Mouse (Mus musculus): ENCODE data around the gene Pmvk. TPM values are rescaled to one million over a fixed set of nuclear protein-coding genes. Genes with fewer than 3 reads are reported as not detected.

The Pmvk gene
- polyA plus RNA-seq, 1 experiment, result 71.0 TPM

GRCm38 (mm10) chr3:89484766-89485524, 30.6 kb downstream of the Pmvk start:
- H3K4me1 ChIP-seq (ENCODE audit: control insufficient read depth, insufficient read depth, low read length), result no peaks in the 10 kb centered on the region
- 19% methylated on average over 24 of the region's 24 CpGs for WGBS
- no peaks in the 10 kb centered on the region for H3K27me3 ChIP-seq (ENCODE audit: control insufficient read depth, insufficient read depth, low read length)
- TF ChIP-seq POLR2A (IDR thresholded peaks at IDR 0.05; ENCODE audit: borderline replicate concordance, insufficient read depth, low read length), result no peak
- peak; percentile 79 for TF ChIP-seq CTCF (IDR thresholded peaks at IDR 0.05; ENCODE audit: borderline replicate concordance, insufficient read depth, low read depth, low read length)
- H3K27ac ChIP-seq (ENCODE audit: insufficient read depth, low read length), result no peak overlapping the region
- H3K4me3 ChIP-seq (replicated peaks; ENCODE audit: insufficient read depth, low read depth, low read length), result no peak overlapping the region
- peak; percentile 41 to 56 for DNase-seq

GRCm38 (mm10) chr3:89486111-89486510, 31.8 kb downstream of the Pmvk start:
- TF ChIP-seq POLR2A (IDR thresholded peaks at IDR 0.05; ENCODE audit: borderline replicate concordance, insufficient read depth, low read length) (no peak), CTCF (IDR thresholded peaks at IDR 0.05; ENCODE audit: borderline replicate concordance, insufficient read depth, low read depth, low read length) (no peak)
- no peak overlapping the region for H3K27ac ChIP-seq (ENCODE audit: insufficient read depth, low read length)
- H3K4me1 ChIP-seq (ENCODE audit: control insufficient read depth, insufficient read depth, low read length), result no peaks in the 10 kb centered on the region
- no peaks in the 10 kb centered on the region for H3K27me3 ChIP-seq (ENCODE audit: control insufficient read depth, insufficient read depth, low read length)
- no peak for DNase-seq
- 27% methylated on average over 8 of the region's 8 CpGs for WGBS
- H3K4me3 ChIP-seq (replicated peaks; ENCODE audit: insufficient read depth, low read depth, low read length), result no peak overlapping the region

GRCm38 (mm10) chr3:89486916-89487702, 32.8 kb downstream of the Pmvk start:
- no peak for TF ChIP-seq CTCF (IDR thresholded peaks at IDR 0.05; ENCODE audit: borderline replicate concordance, insufficient read depth, low read depth, low read length)
- no peak for TF ChIP-seq POLR2A (IDR thresholded peaks at IDR 0.05; ENCODE audit: borderline replicate concordance, insufficient read depth, low read length)
- H3K4me3 ChIP-seq (replicated peaks; ENCODE audit: insufficient read depth, low read depth, low read length), result no peak overlapping the region
- no peak overlapping the region for H3K27ac ChIP-seq (ENCODE audit: insufficient read depth, low read length)
- H3K27me3 ChIP-seq (ENCODE audit: control insufficient read depth, insufficient read depth, low read length), result no peaks in the 10 kb centered on the region
- DNase-seq, result no peak
- 51% methylated on average over 20 of the region's 20 CpGs for WGBS
- no peaks in the 10 kb centered on the region for H3K4me1 ChIP-seq (ENCODE audit: control insufficient read depth, insufficient read depth, low read length)

- H3K27me3 ChIP-seq (ENCODE audit: control insufficient read depth, insufficient read depth, low read length), result no peaks in the 10 kb centered on the region
- H3K4me3 ChIP-seq (replicated peaks; ENCODE audit: insufficient read depth, low read depth, low read length), result no peak overlapping the region
- no peak for DNase-seq
- H3K4me1 ChIP-seq (ENCODE audit: control insufficient read depth, insufficient read depth, low read length), result no peaks in the 10 kb centered on the region
- 92% methylated on average over 3 of the region's 3 CpGs for WGBS
- no peak overlapping the region for H3K27ac ChIP-seq (ENCODE audit: insufficient read depth, low read length)
- TF ChIP-seq POLR2A (IDR thresholded peaks at IDR 0.05; ENCODE audit: borderline replicate concordance, insufficient read depth, low read length) (no peak), CTCF (IDR thresholded peaks at IDR 0.05; ENCODE audit: borderline replicate concordance, insufficient read depth, low read depth, low read length) (no peak)
These were observed 36.4 kb downstream of the Pmvk start for GRCm38 (mm10) chr3:89490790-89491189.

GRCm38 (mm10) chr3:89491559-89491958, 37.2 kb downstream of the Pmvk start:
- H3K4me1 ChIP-seq (ENCODE audit: control insufficient read depth, insufficient read depth, low read length), result no peaks in the 10 kb centered on the region
- WGBS, result 94% methylated on average over 5 of the region's 5 CpGs
- TF ChIP-seq POLR2A (IDR thresholded peaks at IDR 0.05; ENCODE audit: borderline replicate concordance, insufficient read depth, low read length), result no peak
- TF ChIP-seq CTCF (IDR thresholded peaks at IDR 0.05; ENCODE audit: borderline replicate concordance, insufficient read depth, low read depth, low read length), result no peak
- no peak overlapping the region for H3K4me3 ChIP-seq (replicated peaks; ENCODE audit: insufficient read depth, low read depth, low read length)
- H3K27ac ChIP-seq (ENCODE audit: insufficient read depth, low read length), result no peak overlapping the region
- no peak for DNase-seq
- no peaks in the 10 kb centered on the region for H3K27me3 ChIP-seq (ENCODE audit: control insufficient read depth, insufficient read depth, low read length)

GRCm38 (mm10) chr3:89492701-89493151, 38.4 kb downstream of the Pmvk start:
- Histone ChIP-seq H3K27me3 (ENCODE audit: control insufficient read depth, insufficient read depth, low read length) (no peaks in the 10 kb centered on the region), H3K4me1 (ENCODE audit: control insufficient read depth, insufficient read depth, low read length) (no peaks in the 10 kb centered on the region), H3K4me3 (replicated peaks; ENCODE audit: insufficient read depth, low read depth, low read length) (no peak overlapping the region), H3K27ac (ENCODE audit: insufficient read depth, low read length) (no peak overlapping the region)
- TF ChIP-seq CTCF (IDR thresholded peaks at IDR 0.05; ENCODE audit: borderline replicate concordance, insufficient read depth, low read depth, low read length) (no peak), POLR2A (IDR thresholded peaks at IDR 0.05; ENCODE audit: borderline replicate concordance, insufficient read depth, low read length) (no peak)
- 59% methylated on average over 8 of the region's 8 CpGs for WGBS
- no peak for DNase-seq

GRCm38 (mm10) chr3:89494630-89495029, 40.3 kb downstream of the Pmvk start:
- 88% methylated on average over 5 of the region's 5 CpGs for WGBS
- Histone ChIP-seq H3K27me3 (ENCODE audit: control insufficient read depth, insufficient read depth, low read length) (no peaks in the 10 kb centered on the region), H3K4me3 (replicated peaks; ENCODE audit: insufficient read depth, low read depth, low read length) (no peak overlapping the region), H3K4me1 (ENCODE audit: control insufficient read depth, insufficient read depth, low read length) (no peaks in the 10 kb centered on the region), H3K27ac (ENCODE audit: insufficient read depth, low read length) (no peak overlapping the region)
- DNase-seq, result no peak
- TF ChIP-seq CTCF (IDR thresholded peaks at IDR 0.05; ENCODE audit: borderline replicate concordance, insufficient read depth, low read depth, low read length) (no peak), POLR2A (IDR thresholded peaks at IDR 0.05; ENCODE audit: borderline replicate concordance, insufficient read depth, low read length) (no peak)
